Mouse (Mus musculus) testis, adult 2 months (tissue): ENCODE measurements at regions not wholly inside any gene's neighbourhood (a gene's known extent, or its start where the extent isn't known, plus 50 kb on each side); places are given as distances from the start of the nearest gene placed in this dataset.

Experiments
- CTCF ChIP-seq: fragments of 200-500 bp; IDR thresholded peaks from 2 replicates; pipeline ENCODE4 v1.5.1; 2012; ENCODE audit warnings: low read depth, mild to moderate bottlenecking, inconsistent platforms, low read length, moderate library complexity; ENCODE audit not compliant: control insufficient read depth, insufficient read depth, insufficient replicate concordance
- POLR2A ChIP-seq: fragments of 200-500 bp; IDR thresholded peaks from 2 replicates; pipeline ENCODE4 v1.6.1; 2012; ENCODE audit warnings: low read depth, mild to moderate bottlenecking, inconsistent platforms, low read length, moderate library complexity; ENCODE audit not compliant: control insufficient read depth

DNA sequence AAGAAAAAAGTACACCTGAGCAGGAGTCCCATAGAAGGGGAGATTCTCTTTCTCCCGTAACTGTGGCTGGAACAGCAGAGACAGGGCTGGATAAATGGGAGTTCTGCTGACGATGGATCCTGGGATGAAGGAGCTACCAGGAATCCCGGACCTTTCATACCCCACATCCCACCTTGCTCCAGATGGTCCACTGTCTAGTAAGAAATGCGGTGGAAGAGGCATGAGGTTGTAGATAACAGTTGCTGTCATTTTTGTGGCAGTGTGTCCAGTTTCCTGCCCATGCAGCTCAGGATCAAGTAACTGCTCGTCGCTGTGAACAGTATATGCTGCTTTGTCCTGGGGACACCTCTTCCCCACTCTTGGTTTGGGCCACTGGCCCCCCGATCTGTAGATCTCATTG lies 190.1 kb upstream of the Mphosph6 start:
- no peak for TF ChIP-seq POLR2A
- TF ChIP-seq CTCF: no peak
